Mouse (Mus musculus): ENCODE results near the gene Vcam1. TPM values are rescaled to one million over a fixed set of nuclear protein-coding genes. Genes with fewer than 3 reads are reported as not detected.

Gene Vcam1
- polyA plus RNA-seq, 1 experiment from 2014 or later = 41.7 TPM

DNA sequence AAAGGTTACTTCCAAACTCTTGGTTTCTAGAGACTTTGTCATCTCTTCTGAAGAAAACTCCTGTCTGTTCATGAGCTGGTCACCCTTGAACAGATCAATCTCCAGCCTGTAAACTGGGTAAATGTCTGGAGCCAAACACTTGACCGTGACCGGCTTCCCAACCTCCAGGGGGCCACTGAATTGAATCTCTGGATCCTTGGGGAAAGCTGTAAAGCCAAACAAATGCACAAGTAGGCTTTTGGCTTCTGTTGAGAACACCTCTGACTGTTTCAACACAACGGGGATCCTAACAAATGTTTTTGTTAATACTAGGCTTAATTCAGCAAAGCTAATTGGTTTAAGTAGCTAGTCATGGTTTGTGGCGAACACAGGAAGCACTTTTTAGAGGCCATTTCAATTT, 3.4 kb downstream of the Vcam1 start:
- Histone ChIP-seq H3K27me3 (no peaks in the 10 kb centered on the region), H3K36me3 (0 out of 2 replicates have a peak, but pooled peaks cover 5% of the 10 kb centered on the region), H3K4me3 (replicated peaks) (no peak overlapping the region), H3K27ac (no peak overlapping the region), H3K9ac (no peak overlapping the region), H3K9me3 (replicated peaks) (no peaks in the 10 kb centered on the region), H3K4me1 (peaks cover 19% of the 10 kb centered on the region), H3K4me2 (peak overlapping the region; percentile 41)
- WGBS = 39% methylated on average over 4 of the region's 4 CpGs
- no peak for ATAC-seq (replicated peaks; ENCODE audit: low FRiP score)

DNA sequence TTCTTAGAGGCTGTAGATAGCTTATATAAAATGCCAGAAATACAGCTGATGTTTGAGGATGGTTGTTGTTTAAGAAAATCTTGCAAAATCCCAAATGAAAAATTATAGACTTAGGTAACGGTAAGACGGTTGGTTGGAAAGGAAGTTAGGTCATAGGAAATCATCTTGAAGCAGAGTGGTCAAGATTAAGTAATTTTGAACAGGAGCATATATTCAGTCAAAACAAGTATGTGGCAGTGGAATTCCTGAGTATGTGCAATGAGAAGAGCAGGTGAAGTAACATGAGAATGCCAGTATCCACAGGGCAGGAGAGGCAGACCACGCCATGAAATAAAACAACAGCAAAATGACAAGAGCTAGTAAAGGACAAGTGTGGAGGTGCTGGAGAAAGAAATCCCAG, 5.7 kb downstream of the Vcam1 start:
- no peaks in the 10 kb centered on the region for H3K27me3 ChIP-seq
- H3K4me2 ChIP-seq = no peak overlapping the region
- 0 out of 2 replicates have a peak, but pooled peaks cover 5% of the 10 kb centered on the region for H3K36me3 ChIP-seq
- WGBS = 97% methylated on average over 3 of the region's 3 CpGs
- no peaks in the 10 kb centered on the region for H3K9me3 ChIP-seq (replicated peaks)
- no peak for ATAC-seq (replicated peaks; ENCODE audit: low FRiP score)
- H3K4me3 ChIP-seq (replicated peaks) = no peak overlapping the region
- no peak overlapping the region for H3K9ac ChIP-seq
- H3K27ac ChIP-seq = no peak overlapping the region
- H3K4me1 ChIP-seq = peaks cover 14% of the 10 kb centered on the region; the same call in 1 of the 2 replicates

DNA sequence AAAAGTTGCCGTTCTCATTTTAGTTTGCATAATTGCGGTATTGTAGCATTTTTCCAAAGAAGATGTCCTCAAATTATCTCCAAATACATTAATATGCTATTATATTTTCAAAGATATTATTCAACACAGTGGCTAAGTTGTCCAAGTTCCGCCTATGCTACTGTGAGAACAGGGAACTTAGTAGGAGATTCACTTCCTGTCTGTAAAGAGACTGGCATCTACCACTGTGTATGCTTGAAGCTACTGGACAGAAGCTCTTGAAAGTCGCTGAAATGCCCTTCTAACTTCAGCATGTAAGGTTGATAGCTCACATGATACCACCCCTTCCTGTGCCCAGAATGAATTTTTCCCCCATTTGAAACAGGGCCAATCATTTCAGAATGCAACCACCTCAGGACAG, 6.8 kb downstream of the Vcam1 start:
- Histone ChIP-seq H3K9ac (no peak overlapping the region), H3K4me2 (no peak overlapping the region), H3K27ac (no peak overlapping the region), H3K4me1 (peaks cover 14% of the 10 kb centered on the region; the same call in 1 of the 2 replicates), H3K27me3 (no peaks in the 10 kb centered on the region), H3K36me3 (0 out of 2 replicates have a peak, but pooled peaks cover 5% of the 10 kb centered on the region), H3K9me3 (replicated peaks) (no peaks in the 10 kb centered on the region), H3K4me3 (replicated peaks) (no peak overlapping the region)
- WGBS = 86% methylated on average over 4 of the region's 4 CpGs
- ATAC-seq (replicated peaks; ENCODE audit: low FRiP score) = no peak

DNA sequence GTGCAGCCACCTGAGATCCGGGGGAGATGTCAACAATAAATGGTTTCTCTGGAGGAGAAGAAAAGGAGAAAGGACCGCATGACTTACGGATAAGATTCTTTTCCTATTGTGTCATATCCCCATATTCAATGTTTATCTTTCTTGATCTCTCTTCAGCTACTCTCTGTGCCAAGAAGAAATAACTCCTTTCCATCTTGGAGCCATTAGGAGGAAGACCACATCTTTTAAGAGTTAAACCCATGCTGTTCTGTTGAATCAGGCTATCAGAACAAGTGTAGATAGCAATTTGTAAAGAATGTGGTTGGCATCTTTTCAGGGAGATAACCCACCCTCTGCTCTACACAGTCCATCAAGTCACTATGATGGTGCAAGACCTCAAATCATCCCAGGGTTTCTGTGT, 8.5 kb downstream of the Vcam1 start:
- H3K27me3 ChIP-seq = no peaks in the 10 kb centered on the region
- 88% methylated on average over 3 of the region's 3 CpGs for WGBS
- no peak for ATAC-seq (replicated peaks; ENCODE audit: low FRiP score)
- 0 out of 2 replicates have a peak, but pooled peaks cover 5% of the 10 kb centered on the region for H3K36me3 ChIP-seq
- no peaks in the 10 kb centered on the region for H3K9me3 ChIP-seq (replicated peaks)
- H3K4me1 ChIP-seq = 0 out of 2 replicates have a peak, but pooled peaks cover 2% of the 10 kb centered on the region
- H3K27ac ChIP-seq = no peak overlapping the region
- H3K9ac ChIP-seq = no peak overlapping the region
- H3K4me3 ChIP-seq (replicated peaks) = no peak overlapping the region
- H3K4me2 ChIP-seq = no peak overlapping the region

DNA sequence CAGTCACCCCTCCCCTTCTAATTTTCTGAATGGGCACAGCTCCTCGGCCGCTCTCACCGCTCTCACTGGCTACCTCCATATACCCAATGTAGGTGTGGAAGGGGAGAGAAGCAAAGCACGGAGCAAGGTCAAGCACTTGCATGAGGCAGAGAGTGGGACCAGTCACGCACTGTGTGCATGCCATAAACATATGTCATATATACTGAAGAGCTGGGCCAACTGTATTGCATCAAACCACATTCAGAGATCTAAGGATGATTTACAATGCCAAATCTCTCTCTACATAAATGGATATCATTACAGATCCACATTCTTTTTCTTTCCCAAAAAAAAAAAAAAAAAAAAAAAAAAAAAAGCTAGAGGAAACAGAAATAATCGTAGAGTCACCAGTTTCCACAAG, 9.1 kb downstream of the Vcam1 start:
- no peak overlapping the region for H3K4me2 ChIP-seq
- 0 out of 2 replicates have a peak, but pooled peaks cover 5% of the 10 kb centered on the region for H3K36me3 ChIP-seq
- H3K9ac ChIP-seq = no peak overlapping the region
- no peak overlapping the region for H3K4me3 ChIP-seq (replicated peaks)
- no peaks in the 10 kb centered on the region for H3K27me3 ChIP-seq
- WGBS = 90% methylated on average over 6 of the region's 6 CpGs
- ATAC-seq (replicated peaks; ENCODE audit: low FRiP score) = no peak
- no peak overlapping the region for H3K27ac ChIP-seq
- H3K9me3 ChIP-seq (replicated peaks) = no peaks in the 10 kb centered on the region
- H3K4me1 ChIP-seq = no peaks in the 10 kb centered on the region

DNA sequence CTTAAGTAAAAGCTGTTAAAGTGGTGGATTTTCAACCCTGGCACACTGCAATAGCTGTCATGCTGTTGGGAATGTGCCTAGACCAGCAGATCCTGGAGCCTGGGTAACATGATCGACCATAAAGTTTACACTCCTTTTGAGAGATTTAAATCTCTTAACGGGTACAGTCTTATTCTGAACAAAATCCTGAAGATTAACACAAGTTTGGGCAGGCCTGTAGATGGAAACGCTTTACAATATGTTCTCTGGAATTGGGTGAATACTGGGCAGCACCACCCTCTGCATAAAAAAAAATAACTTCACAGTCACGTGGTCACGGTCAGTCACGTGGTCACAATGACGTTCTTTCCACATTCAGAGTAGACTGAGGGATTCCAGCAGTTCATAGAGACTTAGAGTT, 10.3 kb downstream of the Vcam1 start:
- Histone ChIP-seq H3K4me2 (no peak overlapping the region), H3K9ac (no peak overlapping the region), H3K9me3 (replicated peaks) (no peaks in the 10 kb centered on the region), H3K27ac (no peak overlapping the region), H3K36me3 (0 out of 2 replicates have a peak, but pooled peaks cover 3% of the 10 kb centered on the region), H3K27me3 (no peaks in the 10 kb centered on the region), H3K4me1 (no peaks in the 10 kb centered on the region; the same call in 1 of the 2 replicates), H3K4me3 (replicated peaks) (no peak overlapping the region)
- no peak for ATAC-seq (replicated peaks; ENCODE audit: low FRiP score)
- 75% methylated on average over 7 of the region's 7 CpGs for WGBS

DNA sequence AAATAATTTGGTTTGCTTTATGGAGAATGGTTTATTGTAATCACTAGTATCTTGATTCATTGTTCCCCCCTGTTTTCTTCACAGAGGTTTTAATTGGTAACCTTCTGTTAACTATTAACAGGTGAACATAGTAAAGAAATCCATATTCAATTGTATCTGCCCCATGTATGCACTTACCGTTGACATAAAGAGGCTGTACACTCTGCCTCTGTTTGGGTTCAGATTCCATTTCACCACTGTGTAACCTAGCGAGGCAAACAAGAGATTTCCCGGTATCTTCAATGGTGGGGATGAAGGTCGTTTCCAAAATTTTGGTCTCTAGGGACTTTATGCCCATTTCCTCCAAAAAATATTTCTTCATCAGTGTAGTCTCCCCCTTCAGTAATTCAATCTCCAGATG, 12.4 kb downstream of the Vcam1 start:
- Histone ChIP-seq H3K9ac (no peak overlapping the region), H3K4me1 (peaks cover 5% of the 10 kb centered on the region; the same call in 1 of the 2 replicates), H3K4me3 (replicated peaks) (no peak overlapping the region), H3K27ac (no peak overlapping the region), H3K36me3 (no peaks in the 10 kb centered on the region), H3K4me2 (no peak overlapping the region), H3K9me3 (replicated peaks) (no peaks in the 10 kb centered on the region), H3K27me3 (no peaks in the 10 kb centered on the region)
- 87% methylated on average over 4 of the region's 4 CpGs for WGBS
- ATAC-seq (replicated peaks; ENCODE audit: low FRiP score) = no peak

DNA sequence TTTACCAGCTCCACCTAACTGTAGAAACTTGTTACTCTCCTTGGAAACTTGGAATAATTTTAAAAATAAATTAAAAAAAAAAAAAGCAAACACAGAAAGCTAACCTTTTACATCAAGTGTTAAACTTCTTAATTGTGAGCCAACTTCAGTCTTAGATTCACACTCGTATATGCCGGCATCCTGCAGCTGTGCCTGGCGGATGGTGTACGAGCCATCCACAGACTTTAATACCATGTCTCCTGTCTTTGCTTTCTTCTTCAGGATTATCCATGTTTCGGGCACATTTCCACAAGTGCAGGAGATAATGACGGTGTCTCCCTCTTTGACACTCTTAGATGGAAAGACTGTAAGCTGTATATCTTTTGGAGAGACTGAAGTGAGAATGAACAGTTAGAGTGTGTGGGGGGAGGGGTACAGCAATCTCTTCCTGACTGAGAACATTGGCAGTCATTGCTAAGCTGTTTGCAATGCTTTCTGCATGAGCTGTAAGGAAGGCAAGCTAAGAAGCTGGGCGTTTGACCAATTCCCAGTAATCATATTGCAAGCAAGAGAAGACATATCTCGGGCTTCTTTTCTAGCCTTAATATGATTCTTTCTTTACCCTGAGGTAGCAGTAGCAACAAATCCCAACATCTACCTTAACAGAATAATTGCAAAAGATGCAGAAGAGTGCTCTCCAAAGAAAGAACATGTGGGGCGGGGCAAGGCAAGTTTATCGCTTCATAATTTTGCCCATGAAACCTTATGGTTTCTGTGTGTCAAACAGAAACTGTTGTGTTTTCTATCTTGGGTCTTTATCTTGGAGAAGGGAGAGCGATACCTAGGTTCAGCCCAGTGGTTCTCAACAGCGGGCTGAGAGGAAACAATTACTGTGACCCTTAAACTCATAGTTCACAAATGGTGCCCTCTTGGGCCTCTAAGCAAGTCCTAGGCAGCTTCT, 15.0 kb downstream of the Vcam1 start:
- 55% methylated on average over 12 of the region's 12 CpGs for WGBS

DNA sequence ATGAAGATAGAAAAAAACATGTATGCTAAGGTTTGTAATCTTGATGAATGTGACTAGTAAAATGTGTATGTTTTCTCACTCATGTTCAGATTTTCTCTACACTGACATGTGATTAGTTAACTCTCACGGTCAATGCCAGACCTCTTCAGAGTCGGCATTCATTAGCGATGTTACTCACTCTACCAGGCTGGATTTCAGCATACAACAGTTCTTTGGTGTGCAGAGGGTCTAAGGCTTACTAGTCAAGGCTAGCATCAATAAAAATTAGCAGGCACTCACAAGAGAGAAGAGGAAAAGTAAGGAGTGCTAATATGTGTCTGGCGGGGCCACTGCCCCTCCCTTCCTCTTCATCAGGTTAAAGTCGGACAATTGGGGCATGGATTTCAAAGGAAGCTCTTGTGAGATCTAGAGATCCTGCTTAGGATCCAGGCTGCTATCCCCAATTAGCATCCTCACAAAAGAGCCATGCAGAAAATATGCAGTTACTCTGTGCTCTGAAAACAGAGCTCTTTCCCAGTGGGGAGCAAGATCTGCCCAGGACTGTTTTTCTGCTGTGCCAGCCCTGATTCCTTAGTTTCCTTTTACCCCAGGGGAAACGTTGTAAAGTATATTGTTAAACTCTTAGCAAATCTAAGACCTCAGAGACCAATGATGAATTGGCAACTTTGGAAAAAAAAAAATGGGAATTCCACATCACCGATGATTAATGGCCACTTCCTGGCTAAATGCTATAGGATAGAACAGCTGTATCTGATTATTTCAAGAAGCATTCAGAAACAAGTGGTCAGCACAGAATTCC, 15.8 kb downstream of the Vcam1 start:
- H3K27ac ChIP-seq = peak overlapping the region; percentile 78

More for the DNA sequence above, 15.0 kb downstream of the Vcam1 start:
- Histone ChIP-seq H3K27me3 (no peaks in the 10 kb centered on the region), H3K4me1 (peaks cover 5% of the 10 kb centered on the region; the same call in 1 of the 2 replicates), H3K9ac (no peak overlapping the region), H3K4me3 (replicated peaks) (no peak overlapping the region), H3K9me3 (replicated peaks) (no peaks in the 10 kb centered on the region), H3K27ac (peak overlapping the region; percentile 81), H3K36me3 (no peaks in the 10 kb centered on the region), H3K4me2 (0 out of 2 replicates have a peak overlapping the region, but pooled peaks have one; percentile 14)
- no peak; the same call in 1 of the 2 replicates for ATAC-seq (replicated peaks; ENCODE audit: low FRiP score)

DNA sequence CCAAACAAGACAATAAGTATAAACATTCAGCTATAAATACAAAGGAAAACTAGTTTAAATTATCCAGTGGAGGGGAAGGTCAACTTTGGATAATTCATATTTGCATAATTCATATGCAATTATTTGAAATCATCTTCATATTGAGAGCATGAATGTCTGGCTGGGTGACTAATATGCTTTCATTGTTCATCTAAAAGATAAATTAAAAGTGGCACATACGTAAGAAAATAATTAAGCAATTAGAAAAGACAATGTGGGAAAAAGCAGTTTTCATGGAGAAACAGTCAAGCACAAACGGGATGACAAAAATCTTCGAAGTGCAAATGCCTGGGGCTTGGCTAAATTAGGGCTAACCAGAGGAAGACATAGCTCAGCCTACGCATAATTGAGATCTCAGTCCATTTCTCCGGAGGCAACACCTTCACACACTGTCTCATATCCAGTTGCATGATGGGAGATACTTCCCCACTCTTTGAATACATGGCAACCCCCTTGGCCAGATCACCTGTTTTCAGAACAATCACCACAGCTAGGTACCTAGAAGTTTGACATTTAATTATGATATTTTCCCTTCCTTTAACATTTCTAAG, 16.6 kb downstream of the Vcam1 start:
- H3K4me2 ChIP-seq = no peak overlapping the region
- H3K4me3 ChIP-seq (replicated peaks) = no peak overlapping the region
- H3K36me3 ChIP-seq = no peaks in the 10 kb centered on the region
- no peaks in the 10 kb centered on the region for H3K9me3 ChIP-seq (replicated peaks)
- no peak overlapping the region for H3K9ac ChIP-seq
- no peak overlapping the region for H3K27ac ChIP-seq
- H3K4me1 ChIP-seq = peaks cover 5% of the 10 kb centered on the region; the same call in 1 of the 2 replicates
- WGBS = 79% methylated on average over 5 of the region's 5 CpGs
- ATAC-seq (replicated peaks; ENCODE audit: low FRiP score) = no peak
- H3K27me3 ChIP-seq = no peaks in the 10 kb centered on the region

More for the DNA sequence above, 15.8 kb downstream of the Vcam1 start:
- Histone ChIP-seq H3K27me3 (no peaks in the 10 kb centered on the region), H3K4me1 (peaks cover 5% of the 10 kb centered on the region; the same call in 1 of the 2 replicates), H3K36me3 (no peaks in the 10 kb centered on the region), H3K9me3 (replicated peaks) (no peaks in the 10 kb centered on the region), H3K9ac (no peak overlapping the region), H3K4me3 (replicated peaks) (no peak overlapping the region), H3K4me2 (no peak overlapping the region)
- 34% methylated on average over 7 of the region's 7 CpGs for WGBS
- no peak for ATAC-seq (replicated peaks; ENCODE audit: low FRiP score)

DNA sequence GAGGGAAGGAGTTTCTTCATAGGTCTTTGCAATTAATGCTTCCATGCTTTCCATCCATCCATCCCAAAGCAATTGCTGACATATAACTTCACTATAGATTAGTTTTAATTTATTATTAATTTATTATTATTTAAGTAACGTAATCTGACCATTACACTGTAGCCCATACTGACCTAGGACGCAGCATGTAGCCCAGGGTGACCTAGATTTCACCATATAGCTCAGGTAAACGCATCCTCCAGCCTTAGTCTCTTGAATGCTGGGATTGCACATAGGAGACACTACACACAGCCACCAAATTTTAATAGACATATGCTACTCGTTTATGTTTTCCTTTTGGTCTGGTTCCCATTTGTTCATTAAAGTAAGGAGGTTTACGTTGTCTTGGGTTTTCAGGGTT, 23.8 kb downstream of the Vcam1 start:
- Histone ChIP-seq H3K27ac (no peak overlapping the region), H3K4me2 (no peak overlapping the region), H3K9ac (no peak overlapping the region), H3K4me3 (replicated peaks) (no peak overlapping the region), H3K36me3 (no peaks in the 10 kb centered on the region), H3K27me3 (no peaks in the 10 kb centered on the region), H3K4me1 (peaks cover 8% of the 10 kb centered on the region; the same call in 1 of the 2 replicates), H3K9me3 (replicated peaks) (no peaks in the 10 kb centered on the region)
- WGBS = 86% methylated on average over 5 of the region's 5 CpGs
- ATAC-seq (replicated peaks; ENCODE audit: low FRiP score) = no peak; the same call in 1 of the 2 replicates

Measured in kidney, embryonic 15.5 days (tissue).